Mouse (Mus musculus): ENCODE data around the gene Gm20388. TPM values are rescaled to one million over a fixed set of nuclear protein-coding genes. Genes with fewer than 3 reads are reported as not detected.

Gene Gm20388
- polyA plus RNA-seq, 1 experiment from 2014 or later = 5.3 TPM

- H3K4me3 ChIP-seq (ENCODE audit: low read depth, low read length) = peak overlapping the region; percentile 98
- WGBS = 18% methylated on average over 21 of the region's 21 CpGs
- ATAC-seq (replicated peaks; ENCODE audit: low FRiP score) (peak; percentile 70), DNase-seq (ENCODE audit: low spot score) (no peak)
- H3K27ac ChIP-seq (ENCODE audit: low read depth, low read length) = peak overlapping the region; percentile 100
- H3K9me3 ChIP-seq (ENCODE audit: control insufficient read depth, low read length) = no peaks in the 10 kb centered on the region
- H3K27me3 ChIP-seq (replicated peaks; ENCODE audit: control insufficient read depth, insufficient read depth, low read length) = no peaks in the 10 kb centered on the region
- no peaks in the 10 kb centered on the region for H3K36me3 ChIP-seq (ENCODE audit: control insufficient read depth, insufficient read depth, low read length)
- peak overlapping the region; percentile 98 for H3K4me2 ChIP-seq
- peak overlapping the region; percentile 95 for H3K9ac ChIP-seq (ENCODE audit: low read depth, low read length)
- H3K4me1 ChIP-seq (replicated peaks; ENCODE audit: control insufficient read depth, insufficient read depth, low read length) = peaks cover 56% of the 10 kb centered on the region
Measured at GRCm38 (mm10) chr8:120485551-120486476, 575.2 kb downstream of the Gm20388 start.

GRCm38 (mm10) chr8:120486477-120487376 is 576.1 kb downstream of the Gm20388 start:
- peak; percentile 84 for DNase-seq (ENCODE audit: low spot score)
- H3K36me3 ChIP-seq (ENCODE audit: control insufficient read depth, insufficient read depth, low read length) = no peaks in the 10 kb centered on the region
- peak overlapping the region; percentile 100 for H3K27ac ChIP-seq (ENCODE audit: low read depth, low read length)
- H3K4me1 ChIP-seq (replicated peaks; ENCODE audit: control insufficient read depth, insufficient read depth, low read length) = peaks cover 58% of the 10 kb centered on the region
- H3K9ac ChIP-seq (ENCODE audit: low read depth, low read length) = peak overlapping the region; percentile 95
- WGBS = under 1% methylated on average over 49 of the region's 50 CpGs
- peak overlapping the region; percentile 98 for H3K4me3 ChIP-seq (ENCODE audit: low read depth, low read length)
- H3K4me2 ChIP-seq = peak overlapping the region; percentile 98
- H3K27me3 ChIP-seq (replicated peaks; ENCODE audit: control insufficient read depth, insufficient read depth, low read length) = no peaks in the 10 kb centered on the region
- H3K9me3 ChIP-seq (ENCODE audit: control insufficient read depth, low read length) = no peaks in the 10 kb centered on the region
- peak; percentile 72 for ATAC-seq (replicated peaks; ENCODE audit: low FRiP score)

GRCm38 (mm10) chr8:120487377-120487728 is 576.7 kb downstream of the Gm20388 start:
- H3K9ac ChIP-seq (ENCODE audit: low read depth, low read length) = peak overlapping the region; percentile 95
- ATAC-seq (replicated peaks; ENCODE audit: low FRiP score) = peak; percentile 22
- H3K36me3 ChIP-seq (ENCODE audit: control insufficient read depth, insufficient read depth, low read length) = no peaks in the 10 kb centered on the region
- no peaks in the 10 kb centered on the region for H3K27me3 ChIP-seq (replicated peaks; ENCODE audit: control insufficient read depth, insufficient read depth, low read length)
- H3K4me1 ChIP-seq (replicated peaks; ENCODE audit: control insufficient read depth, insufficient read depth, low read length) = peaks cover 60% of the 10 kb centered on the region
- peak overlapping the region; percentile 100 for H3K27ac ChIP-seq (ENCODE audit: low read depth, low read length)
- DNase-seq (ENCODE audit: low spot score) = no peak
- peak overlapping the region; percentile 98 for H3K4me2 ChIP-seq
- peak overlapping the region; percentile 98 for H3K4me3 ChIP-seq (ENCODE audit: low read depth, low read length)
- under 1% methylated on average over 34 of the region's 34 CpGs for WGBS
- no peaks in the 10 kb centered on the region for H3K9me3 ChIP-seq (ENCODE audit: control insufficient read depth, low read length)

GRCm38 (mm10) chr8:120487729-120488510 is 577.3 kb downstream of the Gm20388 start:
- Histone ChIP-seq H3K27ac (ENCODE audit: low read depth, low read length) (peak overlapping the region; percentile 100), H3K9ac (ENCODE audit: low read depth, low read length) (peak overlapping the region; percentile 95), H3K4me3 (ENCODE audit: low read depth, low read length) (peak overlapping the region; percentile 98), H3K9me3 (ENCODE audit: control insufficient read depth, low read length) (no peaks in the 10 kb centered on the region), H3K4me1 (replicated peaks; ENCODE audit: control insufficient read depth, insufficient read depth, low read length) (peaks cover 65% of the 10 kb centered on the region), H3K36me3 (ENCODE audit: control insufficient read depth, insufficient read depth, low read length) (no peaks in the 10 kb centered on the region), H3K27me3 (replicated peaks; ENCODE audit: control insufficient read depth, insufficient read depth, low read length) (no peaks in the 10 kb centered on the region), H3K4me2 (peak overlapping the region; percentile 98)
- WGBS = 1% methylated on average over 51 of the region's 55 CpGs
- ATAC-seq (replicated peaks; ENCODE audit: low FRiP score) (peak; percentile 57), DNase-seq (ENCODE audit: low spot score) (peak; percentile 83)

- DNase-seq (ENCODE audit: low spot score) = no peak
- WGBS = under 1% methylated on average over 24 of the region's 25 CpGs
- H3K4me3 ChIP-seq (ENCODE audit: low read depth, low read length) = peak overlapping the region; percentile 98
- H3K27ac ChIP-seq (ENCODE audit: low read depth, low read length) = peak overlapping the region; percentile 100
- H3K4me1 ChIP-seq (replicated peaks; ENCODE audit: control insufficient read depth, insufficient read depth, low read length) = peaks cover 68% of the 10 kb centered on the region
- no peak for ATAC-seq (replicated peaks; ENCODE audit: low FRiP score)
- H3K9me3 ChIP-seq (ENCODE audit: control insufficient read depth, low read length) = no peaks in the 10 kb centered on the region
- no peaks in the 10 kb centered on the region for H3K36me3 ChIP-seq (ENCODE audit: control insufficient read depth, insufficient read depth, low read length)
- H3K27me3 ChIP-seq (replicated peaks; ENCODE audit: control insufficient read depth, insufficient read depth, low read length) = no peaks in the 10 kb centered on the region
- H3K9ac ChIP-seq (ENCODE audit: low read depth, low read length) = peak overlapping the region; percentile 95
- H3K4me2 ChIP-seq = peak overlapping the region; percentile 98
Measured at GRCm38 (mm10) chr8:120488636-120489131, 578.0 kb downstream of the Gm20388 start.

- Histone ChIP-seq H3K9me3 (ENCODE audit: control insufficient read depth, low read length) (no peaks in the 10 kb centered on the region), H3K27ac (ENCODE audit: low read depth, low read length) (peak overlapping the region; percentile 100), H3K9ac (ENCODE audit: low read depth, low read length) (peak overlapping the region; percentile 95), H3K27me3 (replicated peaks; ENCODE audit: control insufficient read depth, insufficient read depth, low read length) (no peaks in the 10 kb centered on the region), H3K4me1 (replicated peaks; ENCODE audit: control insufficient read depth, insufficient read depth, low read length) (peaks cover 68% of the 10 kb centered on the region), H3K4me3 (ENCODE audit: low read depth, low read length) (peak overlapping the region; percentile 98), H3K36me3 (ENCODE audit: control insufficient read depth, insufficient read depth, low read length) (no peaks in the 10 kb centered on the region), H3K4me2 (peak overlapping the region; percentile 98)
- WGBS = under 1% methylated on average over 71 of the region's 73 CpGs
- DNase-seq (ENCODE audit: low spot score) (no peak), ATAC-seq (replicated peaks; ENCODE audit: low FRiP score) (no peak)
Measured at GRCm38 (mm10) chr8:120489142-120489754, 578.6 kb downstream of the Gm20388 start.

GRCm38 (mm10) chr8:120489771-120490281 is 579.2 kb downstream of the Gm20388 start:
- Histone ChIP-seq H3K4me3 (ENCODE audit: low read depth, low read length) (peak overlapping the region; percentile 98), H3K36me3 (ENCODE audit: control insufficient read depth, insufficient read depth, low read length) (no peaks in the 10 kb centered on the region), H3K4me1 (replicated peaks; ENCODE audit: control insufficient read depth, insufficient read depth, low read length) (peaks cover 68% of the 10 kb centered on the region), H3K27ac (ENCODE audit: low read depth, low read length) (peak overlapping the region; percentile 100), H3K9me3 (ENCODE audit: control insufficient read depth, low read length) (no peaks in the 10 kb centered on the region), H3K9ac (ENCODE audit: low read depth, low read length) (peak overlapping the region; percentile 95), H3K4me2 (peak overlapping the region; percentile 98), H3K27me3 (replicated peaks; ENCODE audit: control insufficient read depth, insufficient read depth, low read length) (no peaks in the 10 kb centered on the region)
- no peak for ATAC-seq (replicated peaks; ENCODE audit: low FRiP score)
- 2% methylated on average over 15 of the region's 15 CpGs for WGBS
- DNase-seq (ENCODE audit: low spot score) = no peak
